Mouse (Mus musculus) liver, embryonic 14.5 days (tissue): ENCODE data around the gene Atp2c2.

Experiments used
- CTCF ChIP-seq: IDR thresholded peaks from 2 replicates; pipeline ENCODE4 v1.5.1; 2016; ENCODE audit warnings: antibody characterized with exemption, low read depth, control low read depth
- EP300 ChIP-seq: IDR thresholded peaks from 2 replicates; pipeline ENCODE4 v1.6.1; 2016; ENCODE audit warnings: antibody characterized with exemption, low read depth

GRCm38 (mm10) chr8:119722348-119722747 is 22.5 kb downstream of the Atp2c2 start:
- no peak for TF ChIP-seq CTCF
- no peak for TF ChIP-seq EP300
